Mouse (Mus musculus) left cerebral cortex, adult 2 months (tissue): ENCODE results near the gene Cep164. TPM values are rescaled to one million over a fixed set of nuclear protein-coding genes. Genes with fewer than 3 reads are reported as not detected.
A peak's percentile ranks its signal among the peaks of the same experiment; 100 is the strongest.

Experiments
- DNase-seq, 2 experiments: peaks; one replicate each; pipeline ENCODE4 v3.0.0; 2021 to 2022; ENCODE audit warnings: low spot score in 2 of 2, mixed read lengths in 1 of 2; ENCODE audit errors: extremely low spot score in 1 of 2
- H3K27ac ChIP-seq: fragments of 200-600 bp; 2 replicates; pipeline ENCODE4 v1.8.1; 2022
- H3K4me3 ChIP-seq: fragments of 200-600 bp; 2 replicates; pipeline ENCODE4 v1.8.1; 2022
- CTCF ChIP-seq: fragments of 200-600 bp; IDR thresholded peaks from 2 replicates; pipeline ENCODE4 v1.8.1; 2022; ENCODE audit warnings: antibody characterized with exemption, mild to moderate bottlenecking, moderate library complexity
- intact Hi-C: fragments of 180-260 bp; cut with DNase I; formaldehyde crosslinking; loops from one replicate; pipeline ENCODE4 v1.15.1; 2025
- long read RNA-seq, 2 experiments: library from polyadenylated mRNA; stranded (forward); transcript quantifications; one replicate each; pipeline ENCODE4 v2.0.0; 2021; ENCODE audit warnings: borderline mapping rate in 2 of 2
- total RNA-seq, 2 experiments: library from RNA; stranded (reverse); gene quantifications; 2 replicates each; pipeline ENCODE4 v1.2.3; 2021

Cep164 gene
- 10 to 100 TPM; 13.7 to 16.5 TPM for total RNA-seq
- long read RNA-seq, experiment 1, partial matches to known transcripts, result 4 of 8 reads
- long read RNA-seq, experiment 1, other reads (novel, unspliced or antisense), result 4 of 8 reads
- long read RNA-seq, experiment 2, partial matches to known transcripts, result 4 of 6 reads
- long read RNA-seq, experiment 2, other reads (novel, unspliced or antisense), result 2 of 6 reads

- peak; percentile 75 to 83 for DNase-seq
- no peak for TF ChIP-seq CTCF
- Histone ChIP-seq H3K4me3 (peak within 1 kb of the TSS; percentile 93), H3K27ac (peak within 1 kb of the TSS; percentile 58)
- intact Hi-C loops, result loop anchor here (1.0 to 2.0 kb wide), 2 partner anchors 78 to 416 kb away; partner anchors contain the start of genes Pcsk7 and Rnf214
Observed at GRCm38 (mm10) chr9:45828291-45828963, at the start of gene Cep164. Gene Cep164 (minus strand): TSS chr9:45828691.

DNA sequence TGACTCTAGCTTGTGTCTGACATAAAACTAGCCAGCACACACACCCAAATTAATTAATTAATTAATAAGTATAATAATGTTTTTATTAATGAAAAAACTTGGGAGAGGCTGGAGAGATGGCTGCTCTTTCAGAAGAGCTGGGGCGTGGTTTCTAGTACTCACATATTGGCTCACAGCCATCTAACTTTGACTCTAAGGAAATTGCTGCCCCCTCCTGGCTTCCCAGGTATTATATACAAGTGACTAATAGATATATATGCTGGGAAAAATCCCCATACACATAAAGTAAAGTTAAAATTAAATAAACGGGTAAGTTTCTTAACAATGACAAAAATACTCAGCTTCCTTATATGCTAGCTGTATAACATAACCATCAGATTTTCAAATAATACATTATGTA, 49.4 kb upstream of the Cep164 start:
- DNase-seq, result no peak
- intact Hi-C loops, result no loop called here

GRCm38 (mm10) chr9:45870265-45870664, 41.8 kb upstream of the Cep164 start:
- Histone ChIP-seq H3K4me3 (no peak overlapping the region), H3K27ac (no peak overlapping the region)
- DNase-seq, result no peak
- TF ChIP-seq CTCF, result no peak
- intact Hi-C loops, result no loop called here

More for the DNA sequence above, 49.4 kb upstream of the Cep164 start:
- Histone ChIP-seq H3K27ac (no peak overlapping the region), H3K4me3 (no peak overlapping the region)
- TF ChIP-seq CTCF, result peak; percentile 16

DNA sequence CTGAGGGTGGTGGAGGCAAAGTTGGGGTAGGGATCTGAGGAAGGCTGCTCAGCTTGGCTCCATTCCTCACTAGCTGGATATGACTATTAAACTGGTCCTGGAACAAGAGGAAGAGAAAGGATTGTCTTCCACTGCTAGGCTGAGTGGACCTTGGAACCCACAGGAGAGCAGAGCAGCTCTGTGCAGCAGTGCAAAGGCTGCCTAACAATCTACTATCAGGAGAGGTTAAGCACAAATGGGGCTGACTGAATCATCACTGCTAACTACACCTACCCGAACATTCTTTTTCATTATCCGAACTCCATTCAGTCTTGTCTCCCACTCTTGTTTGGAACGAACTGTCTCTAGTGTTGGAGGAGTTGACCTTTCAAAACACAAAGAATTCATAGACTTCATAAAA, 40.7 kb upstream of the Cep164 start:
- no peak for DNase-seq
- Histone ChIP-seq H3K4me3 (no peak overlapping the region), H3K27ac (no peak overlapping the region)
- TF ChIP-seq CTCF, result no peak
- intact Hi-C loops, result no loop called here

GRCm38 (mm10) chr9:45861813-45862212, 33.3 kb upstream of the Cep164 start:
- H3K27ac ChIP-seq, result peak overlapping the region; percentile 54
- DNase-seq, result no peak
- intact Hi-C loops, result no loop called here

DNA sequence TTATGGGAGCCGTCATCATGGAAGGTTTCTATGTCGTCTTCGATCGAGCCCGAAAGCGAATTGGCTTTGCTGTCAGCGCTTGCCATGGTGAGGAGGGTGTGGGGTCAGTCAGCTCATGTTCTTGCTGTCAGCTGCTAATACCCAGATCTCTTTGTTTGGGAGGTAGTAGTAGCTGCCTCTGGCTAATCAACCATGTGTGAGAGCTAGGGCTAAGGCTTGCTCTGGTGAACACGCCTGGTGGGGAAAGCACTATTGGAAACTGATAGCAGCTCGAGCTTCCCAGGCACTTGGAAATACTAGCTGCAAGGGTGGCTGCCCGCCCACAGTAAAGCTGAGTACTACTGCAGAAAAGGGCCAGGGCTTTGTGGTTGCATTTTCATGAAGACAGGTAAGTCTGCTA, 30.9 kb upstream of the Cep164 start:
- intact Hi-C loops, result no loop called here
- H3K27ac ChIP-seq, result no peak overlapping the region
- H3K4me3 ChIP-seq, result no peak overlapping the region
- DNase-seq, result no peak
- no peak for TF ChIP-seq CTCF

More at GRCm38 (mm10) chr9:45861813-45862212, 33.3 kb upstream of the Cep164 start:
- TF ChIP-seq CTCF, result no peak
- no peak overlapping the region for H3K4me3 ChIP-seq

DNA sequence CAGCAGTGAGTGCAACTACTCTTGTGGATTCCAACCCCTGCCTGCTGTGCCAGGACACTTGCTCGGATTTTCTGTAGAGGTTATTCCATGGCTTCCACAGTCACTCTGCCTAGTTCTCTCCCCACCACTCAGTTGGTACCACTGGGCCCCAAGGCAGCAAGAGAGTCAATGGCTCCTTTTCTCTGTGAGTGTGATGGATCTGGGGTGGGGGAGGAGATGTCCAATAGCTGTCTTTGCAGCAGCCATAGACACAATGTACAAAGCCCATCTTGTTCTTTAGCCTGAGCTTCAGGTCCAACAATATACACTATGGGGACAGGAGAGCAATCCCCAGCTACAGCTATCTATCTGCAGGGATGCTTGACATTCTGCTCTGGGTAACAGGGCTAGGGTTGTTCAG, 25.6 kb upstream of the Cep164 start:
- intact Hi-C loops, result no loop called here
- no peak for TF ChIP-seq CTCF
- peak overlapping the region; percentile 56 for H3K27ac ChIP-seq
- DNase-seq, result no peak
- no peak overlapping the region for H3K4me3 ChIP-seq

- H3K27ac ChIP-seq, result peak overlapping the region; percentile 9; the same call in 1 of the 2 replicates
- H3K4me3 ChIP-seq, result no peak overlapping the region
- DNase-seq, result no peak
- no peak for TF ChIP-seq CTCF
- intact Hi-C loops, result no loop called here
Observed at GRCm38 (mm10) chr9:45853695-45854094, 25.2 kb upstream of the Cep164 start.

DNA sequence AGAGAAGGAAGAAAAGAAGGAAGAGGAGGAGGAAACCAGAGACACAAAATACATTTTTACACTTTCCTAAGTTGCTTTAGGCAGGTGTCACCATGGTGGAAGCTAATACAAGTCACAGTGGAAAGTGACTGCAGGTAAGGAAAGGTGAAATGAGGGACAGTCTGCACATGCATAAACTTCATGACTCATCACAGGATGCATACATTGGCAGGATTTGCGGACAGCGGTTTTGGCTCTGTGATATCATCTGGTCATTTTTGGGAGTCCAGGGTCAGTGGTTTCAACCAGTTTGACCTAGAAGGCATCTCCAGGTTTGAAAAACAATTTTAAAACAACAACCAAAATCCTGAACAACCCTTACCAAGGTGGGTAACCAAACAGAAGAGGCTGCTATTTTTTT, 23.3 kb upstream of the Cep164 start:
- Histone ChIP-seq H3K4me3 (no peak overlapping the region), H3K27ac (no peak overlapping the region)
- DNase-seq, result no peak
- intact Hi-C loops, result no loop called here
- no peak for TF ChIP-seq CTCF

GRCm38 (mm10) chr9:45851330-45851729, 22.8 kb upstream of the Cep164 start:
- no peak for DNase-seq
- Histone ChIP-seq H3K4me3 (no peak overlapping the region), H3K27ac (no peak overlapping the region)
- TF ChIP-seq CTCF, result no peak
- intact Hi-C loops, result no loop called here

DNA sequence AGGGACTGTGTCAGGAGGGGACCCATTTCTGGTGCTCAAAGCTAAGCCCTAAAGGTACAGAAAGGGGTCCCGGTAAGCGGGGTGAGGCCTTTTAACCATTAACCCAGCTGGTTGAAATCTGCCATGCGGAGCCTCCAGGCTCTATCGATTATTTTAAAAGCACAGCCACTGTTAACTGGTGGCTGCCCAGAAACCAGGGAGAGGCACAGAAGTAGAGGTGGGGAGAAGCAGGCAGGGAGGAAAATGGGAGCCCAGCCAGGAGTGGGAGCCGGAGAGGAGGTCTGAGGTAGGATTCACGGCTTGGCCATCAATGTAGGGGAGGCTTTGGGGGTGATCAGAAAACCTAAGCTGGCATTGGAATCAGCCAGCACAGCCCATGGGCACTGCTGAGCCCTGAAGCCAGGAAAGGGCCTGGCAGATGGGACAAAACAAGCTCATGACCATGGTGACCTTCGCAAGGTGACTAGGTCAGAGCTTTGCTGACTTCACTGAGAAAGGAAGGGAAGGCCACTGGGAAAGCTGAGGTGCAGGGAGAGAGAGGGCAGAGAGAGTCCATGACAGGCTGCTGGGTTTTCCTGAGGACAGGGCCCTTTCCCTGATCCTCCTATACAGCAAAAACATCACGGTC, 22.2 kb upstream of the Cep164 start:
- DNase-seq, result no peak
- intact Hi-C loops, result no loop called here
- peak overlapping the region; percentile 67; the same call in 1 of the 2 replicates for H3K27ac ChIP-seq
- no peak for TF ChIP-seq CTCF
- H3K4me3 ChIP-seq, result no peak overlapping the region
